Mouse (Mus musculus): Measurements from ENCODE around the gene Gm572. TPM values are rescaled to one million over a fixed set of nuclear protein-coding genes. Genes with fewer than 3 reads are reported as not detected.

Gene Gm572
- not detected in 2 replicates for polyA plus RNA-seq (2015; fragmentation: Nextera tagmentation; extraction: Ambion mirVana)

DNA sequence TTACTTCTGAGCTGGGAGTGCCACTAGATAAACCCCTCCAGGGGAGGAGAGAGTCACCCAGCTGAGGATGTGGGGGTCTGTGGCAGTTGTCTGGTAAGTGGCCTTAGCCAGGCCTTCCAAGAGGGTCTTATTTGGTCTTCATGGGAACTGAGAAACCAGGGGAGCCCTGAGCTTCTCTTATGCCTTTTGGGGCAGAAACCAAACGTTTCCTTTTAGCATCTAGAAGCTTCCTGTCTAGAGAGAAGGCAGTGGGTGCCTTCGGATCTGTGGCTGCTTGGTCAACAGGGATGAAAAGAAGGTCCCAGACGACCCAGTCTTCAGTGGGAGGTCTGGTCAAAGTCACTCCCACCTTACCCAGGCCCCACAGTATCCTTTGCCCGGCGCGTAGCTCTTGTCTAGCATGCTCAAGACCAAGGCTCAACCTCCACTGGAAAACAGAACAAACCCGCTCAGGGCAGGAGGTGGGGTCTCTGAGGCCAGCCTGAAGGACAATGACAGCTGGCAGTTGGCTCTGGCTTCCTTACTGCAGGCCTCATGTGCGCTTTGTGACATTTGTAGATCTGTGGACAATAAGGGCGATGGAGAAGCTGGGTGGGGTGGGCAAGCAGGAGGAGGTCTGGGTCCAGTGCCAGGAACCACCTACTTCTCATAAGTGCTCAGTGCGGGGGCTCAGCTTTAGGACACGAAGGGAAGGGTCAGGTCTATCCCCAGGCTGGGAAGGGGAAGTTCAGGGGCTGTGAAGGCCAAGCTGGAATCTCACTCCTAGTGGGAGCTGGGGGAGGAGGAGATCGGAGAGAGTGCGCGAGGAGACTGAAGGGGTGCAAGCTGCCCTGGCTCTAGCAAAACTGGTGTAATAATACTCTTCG lies at the start of gene Gm572:
Gm572 (plus strand) TSS at position 27 of the 866 bp plus-strand sequence.
- no peak within 1 kb of the TSS for H3K27ac ChIP-seq (ENCODE audit: low read length)
- no peaks in the 10 kb centered on the region for H3K36me3 ChIP-seq (ENCODE audit: control insufficient read depth, insufficient read depth, low read length)
- WGBS: 70% methylated on average over 15 of the region's 15 CpGs
- H3K4me2 ChIP-seq (ENCODE audit: low read length): peak within 1 kb of the TSS; percentile 41
- H3K27me3 ChIP-seq (ENCODE audit: control insufficient read depth, insufficient read depth, low read depth, low read length): no peaks in the 10 kb centered on the region; the same call in 1 of the 2 replicates
- H3K4me1 ChIP-seq (ENCODE audit: control insufficient read depth, insufficient read depth, low read length): no peaks in the 10 kb centered on the region
- H3K9ac ChIP-seq (ENCODE audit: low read depth, low read length): no peak within 1 kb of the TSS
- H3K4me3 ChIP-seq (ENCODE audit: low read depth, low read length): no peak within 1 kb of the TSS
- no peaks in the 10 kb centered on the region for H3K9me3 ChIP-seq (replicated peaks; ENCODE audit: control insufficient read depth, low read length, poor library complexity, severe bottlenecking)
- ATAC-seq: no peak

DNA sequence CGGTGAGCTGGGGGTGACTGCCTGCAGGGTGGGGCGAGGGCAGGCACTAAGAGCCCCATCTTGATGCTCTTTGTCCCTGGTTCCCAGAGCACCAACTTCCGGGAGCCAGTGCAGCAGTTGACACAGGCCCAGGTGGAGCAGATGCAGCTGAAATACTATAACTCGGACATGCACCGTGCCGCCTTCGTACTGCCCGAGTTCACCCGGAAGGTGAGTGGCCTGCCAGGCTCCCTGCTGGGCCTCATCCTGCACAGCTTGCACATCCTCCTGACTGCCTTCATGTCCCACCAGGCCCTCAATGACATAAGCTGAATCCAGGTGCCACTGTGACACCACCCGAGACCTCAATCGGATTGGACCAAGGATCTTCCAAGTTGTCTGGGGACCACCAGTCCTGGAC lies 49.1 kb upstream of the Gm572 start:
- WGBS: 95% methylated on average over 11 of the region's 11 CpGs
- no peak for ATAC-seq

DNA sequence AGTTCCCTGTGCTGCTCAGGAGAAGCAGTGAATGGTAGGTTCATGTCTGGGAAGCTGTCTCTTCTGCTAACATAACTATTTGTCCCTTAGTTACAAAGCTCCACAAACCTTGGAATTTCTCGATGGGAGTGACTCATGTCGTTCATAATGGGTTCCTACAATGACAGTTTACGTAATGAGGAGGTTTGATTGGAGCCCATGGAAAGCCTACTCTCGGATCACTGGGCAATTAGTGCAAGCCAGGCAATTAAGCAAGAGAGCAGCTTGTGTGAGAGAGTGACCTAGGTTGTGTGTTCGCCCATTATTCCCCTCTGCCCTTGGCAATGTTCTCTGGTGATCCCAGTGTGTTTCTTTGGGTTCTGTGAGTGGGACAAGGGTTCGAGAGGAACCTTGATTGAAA lies 47.2 kb upstream of the Gm572 start:
- no peaks in the 10 kb centered on the region for H3K9me3 ChIP-seq (replicated peaks; ENCODE audit: control insufficient read depth, low read length, poor library complexity, severe bottlenecking)
- no peak for ATAC-seq
- H3K27me3 ChIP-seq (ENCODE audit: control insufficient read depth, insufficient read depth, low read depth, low read length): no peaks in the 10 kb centered on the region
- 86% methylated on average over 6 of the region's 6 CpGs for WGBS
- H3K4me3 ChIP-seq (ENCODE audit: low read depth, low read length): no peak overlapping the region
- H3K36me3 ChIP-seq (ENCODE audit: control insufficient read depth, insufficient read depth, low read length): peaks cover 13% of the 10 kb centered on the region
- H3K9ac ChIP-seq (ENCODE audit: low read depth, low read length): no peak overlapping the region
- peaks cover 12% of the 10 kb centered on the region for H3K4me1 ChIP-seq (ENCODE audit: control insufficient read depth, insufficient read depth, low read length)
- no peak overlapping the region for H3K4me2 ChIP-seq (ENCODE audit: low read length)
- no peak overlapping the region for H3K27ac ChIP-seq (ENCODE audit: low read length)

More for the DNA sequence above, 49.1 kb upstream of the Gm572 start:
- no peak overlapping the region for H3K4me2 ChIP-seq (ENCODE audit: low read length)
- peaks cover 16% of the 10 kb centered on the region for H3K4me1 ChIP-seq (ENCODE audit: control insufficient read depth, insufficient read depth, low read length)
- no peak overlapping the region for H3K4me3 ChIP-seq (ENCODE audit: low read depth, low read length)
- H3K36me3 ChIP-seq (ENCODE audit: control insufficient read depth, insufficient read depth, low read length): peaks cover 13% of the 10 kb centered on the region
- no peaks in the 10 kb centered on the region for H3K9me3 ChIP-seq (replicated peaks; ENCODE audit: control insufficient read depth, low read length, poor library complexity, severe bottlenecking)
- H3K9ac ChIP-seq (ENCODE audit: low read depth, low read length): no peak overlapping the region
- no peak overlapping the region for H3K27ac ChIP-seq (ENCODE audit: low read length)
- no peaks in the 10 kb centered on the region for H3K27me3 ChIP-seq (ENCODE audit: control insufficient read depth, insufficient read depth, low read depth, low read length)

DNA sequence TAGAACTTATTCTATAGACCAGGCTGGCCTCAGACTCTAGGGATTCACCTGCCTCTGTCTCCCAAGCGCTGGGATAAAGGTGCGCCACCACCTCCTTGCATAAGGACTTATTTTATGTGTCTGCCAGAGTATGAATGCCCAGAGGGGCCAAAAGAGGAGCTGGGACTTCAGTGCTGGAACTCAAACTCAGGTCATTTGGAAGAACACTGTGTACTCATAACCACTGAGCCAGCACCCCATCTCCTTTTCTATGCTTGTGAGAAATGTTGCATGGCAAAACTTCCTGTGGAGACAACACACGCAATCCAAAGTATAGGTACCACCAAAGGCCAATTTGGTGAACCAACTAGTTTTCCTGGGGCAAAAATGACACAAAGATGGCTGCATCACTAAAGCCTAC lies 46.4 kb upstream of the Gm572 start:
- Histone ChIP-seq H3K4me1 (ENCODE audit: control insufficient read depth, insufficient read depth, low read length) (peaks cover 12% of the 10 kb centered on the region), H3K9ac (ENCODE audit: low read depth, low read length) (no peak overlapping the region), H3K27ac (ENCODE audit: low read length) (no peak overlapping the region), H3K9me3 (replicated peaks; ENCODE audit: control insufficient read depth, low read length, poor library complexity, severe bottlenecking) (no peaks in the 10 kb centered on the region), H3K4me2 (ENCODE audit: low read length) (no peak overlapping the region), H3K36me3 (ENCODE audit: control insufficient read depth, insufficient read depth, low read length) (peaks cover 13% of the 10 kb centered on the region), H3K27me3 (ENCODE audit: control insufficient read depth, insufficient read depth, low read depth, low read length) (no peaks in the 10 kb centered on the region), H3K4me3 (ENCODE audit: low read depth, low read length) (no peak overlapping the region)
- no peak for ATAC-seq
- WGBS: 97% methylated on average over 3 of the region's 3 CpGs

DNA sequence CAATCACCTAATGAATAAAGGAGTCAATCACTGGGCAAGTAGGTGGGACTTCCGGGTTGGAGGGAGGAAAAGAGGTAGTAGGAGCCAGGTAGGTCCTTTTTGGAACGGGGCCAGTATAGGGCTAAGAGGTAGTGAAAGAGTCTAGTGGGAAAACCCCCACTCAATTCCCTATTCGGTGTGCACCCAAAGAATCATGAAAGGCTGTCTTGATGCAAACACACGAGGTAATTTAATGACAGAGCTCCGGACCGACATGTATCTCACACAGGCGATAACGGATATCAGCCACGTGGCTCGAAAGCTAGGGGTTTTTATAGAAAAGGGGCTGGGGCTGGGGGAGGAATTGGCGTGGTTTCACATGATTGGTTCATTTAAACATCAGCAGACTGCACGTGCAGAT lies 44.3 kb upstream of the Gm572 start:
- H3K36me3 ChIP-seq (ENCODE audit: control insufficient read depth, insufficient read depth, low read length): peaks cover 13% of the 10 kb centered on the region
- H3K4me1 ChIP-seq (ENCODE audit: control insufficient read depth, insufficient read depth, low read length): no peaks in the 10 kb centered on the region
- no peaks in the 10 kb centered on the region for H3K9me3 ChIP-seq (replicated peaks; ENCODE audit: control insufficient read depth, low read length, poor library complexity, severe bottlenecking)
- no peak overlapping the region for H3K4me3 ChIP-seq (ENCODE audit: low read depth, low read length)
- ATAC-seq: no peak
- 93% methylated on average over 12 of the region's 12 CpGs for WGBS
- no peak overlapping the region for H3K27ac ChIP-seq (ENCODE audit: low read length)
- no peak overlapping the region for H3K9ac ChIP-seq (ENCODE audit: low read depth, low read length)
- no peak overlapping the region for H3K4me2 ChIP-seq (ENCODE audit: low read length)
- no peaks in the 10 kb centered on the region for H3K27me3 ChIP-seq (ENCODE audit: control insufficient read depth, insufficient read depth, low read depth, low read length)

DNA sequence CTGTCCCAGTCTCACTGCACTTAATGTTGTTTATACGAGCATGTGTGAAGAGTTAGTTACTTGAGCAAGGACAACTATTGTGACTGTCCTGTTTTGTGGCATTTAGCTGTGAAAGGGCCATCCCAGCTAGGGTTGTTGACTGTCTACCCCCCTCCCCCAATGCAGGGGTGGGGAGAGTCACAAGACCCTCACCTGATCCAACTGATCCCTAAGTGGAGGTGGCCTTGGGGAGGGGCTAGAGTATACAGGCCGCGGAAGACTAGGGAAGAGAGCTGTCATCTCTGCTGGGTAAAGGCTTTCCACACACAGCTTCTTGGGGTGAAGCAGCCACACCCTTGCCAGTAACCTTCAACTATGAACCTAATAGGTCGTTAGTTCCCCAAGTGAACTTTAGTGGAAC lies 42.8 kb upstream of the Gm572 start:
- Histone ChIP-seq H3K4me2 (ENCODE audit: low read length) (no peak overlapping the region), H3K36me3 (ENCODE audit: control insufficient read depth, insufficient read depth, low read length) (peaks cover 4% of the 10 kb centered on the region), H3K9ac (ENCODE audit: low read depth, low read length) (no peak overlapping the region), H3K4me3 (ENCODE audit: low read depth, low read length) (no peak overlapping the region), H3K27me3 (ENCODE audit: control insufficient read depth, insufficient read depth, low read depth, low read length) (no peaks in the 10 kb centered on the region), H3K27ac (ENCODE audit: low read length) (no peak overlapping the region), H3K9me3 (replicated peaks; ENCODE audit: control insufficient read depth, low read length, poor library complexity, severe bottlenecking) (no peaks in the 10 kb centered on the region), H3K4me1 (ENCODE audit: control insufficient read depth, insufficient read depth, low read length) (no peaks in the 10 kb centered on the region)
- WGBS: 94% methylated on average over 4 of the region's 4 CpGs
- no peak for ATAC-seq

- WGBS: 91% methylated on average over 4 of the region's 4 CpGs
- Histone ChIP-seq H3K9ac (ENCODE audit: low read depth, low read length) (no peak overlapping the region), H3K4me1 (ENCODE audit: control insufficient read depth, insufficient read depth, low read length) (no peaks in the 10 kb centered on the region), H3K27me3 (ENCODE audit: control insufficient read depth, insufficient read depth, low read depth, low read length) (no peaks in the 10 kb centered on the region), H3K9me3 (replicated peaks; ENCODE audit: control insufficient read depth, low read length, poor library complexity, severe bottlenecking) (no peaks in the 10 kb centered on the region), H3K27ac (ENCODE audit: low read length) (no peak overlapping the region), H3K4me3 (ENCODE audit: low read depth, low read length) (no peak overlapping the region), H3K36me3 (ENCODE audit: control insufficient read depth, insufficient read depth, low read length) (no peaks in the 10 kb centered on the region; the same call in 1 of the 2 replicates), H3K4me2 (ENCODE audit: low read length) (no peak overlapping the region)
- no peak for ATAC-seq
Observed at GRCm38 (mm10) chr4:148601871-148602270, 41.2 kb upstream of the Gm572 start.

DNA sequence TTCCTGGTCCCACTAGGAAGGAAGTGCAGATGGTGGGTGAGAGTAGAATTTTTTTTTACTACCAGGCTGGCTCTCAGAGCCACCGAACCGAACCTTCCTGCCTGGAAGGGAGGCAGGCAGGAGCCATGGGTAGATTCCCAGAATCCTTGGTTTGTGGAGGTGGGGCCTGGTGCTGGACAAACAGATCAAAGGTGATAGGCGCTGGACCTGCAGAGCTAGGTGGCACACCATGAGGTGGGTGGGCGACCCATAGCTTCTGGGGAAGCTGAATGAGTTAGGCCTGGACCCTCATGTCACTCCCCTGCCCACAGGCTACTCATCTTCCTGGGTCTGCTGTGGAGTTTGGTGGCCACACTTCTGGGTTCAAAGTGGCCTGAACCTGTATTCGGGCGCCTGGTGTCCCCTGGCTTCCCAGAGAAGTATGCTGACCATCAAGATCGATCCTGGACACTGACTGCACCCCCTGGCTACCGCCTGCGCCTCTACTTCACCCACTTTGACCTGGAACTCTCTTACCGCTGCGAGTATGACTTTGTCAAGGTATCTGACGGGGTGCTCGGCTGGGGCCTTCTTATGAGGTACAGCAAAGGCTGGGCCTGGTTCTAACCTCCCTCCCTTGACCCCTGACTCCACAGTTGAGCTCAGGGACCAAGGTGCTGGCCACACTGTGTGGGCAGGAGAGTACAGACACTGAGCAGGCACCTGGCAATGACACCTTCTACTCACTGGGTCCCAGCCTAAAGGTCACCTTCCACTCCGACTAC lies 40.6 kb upstream of the Gm572 start, which contains the start of gene Masp2:
Masp2 (plus strand) TSS at position 198 of the 764 bp plus-strand sequence.
- no peak within 1 kb of the TSS for H3K4me2 ChIP-seq (ENCODE audit: low read length)
- H3K9ac ChIP-seq (ENCODE audit: low read depth, low read length): no peak within 1 kb of the TSS
- no peaks in the 10 kb centered on the region for H3K36me3 ChIP-seq (ENCODE audit: control insufficient read depth, insufficient read depth, low read length)
- no peak within 1 kb of the TSS for H3K4me3 ChIP-seq (ENCODE audit: low read depth, low read length)
- ATAC-seq: no peak
- H3K27ac ChIP-seq (ENCODE audit: low read length): no peak within 1 kb of the TSS
- no peaks in the 10 kb centered on the region for H3K27me3 ChIP-seq (ENCODE audit: control insufficient read depth, insufficient read depth, low read depth, low read length)
- H3K9me3 ChIP-seq (replicated peaks; ENCODE audit: control insufficient read depth, low read length, poor library complexity, severe bottlenecking): no peaks in the 10 kb centered on the region
- no peaks in the 10 kb centered on the region for H3K4me1 ChIP-seq (ENCODE audit: control insufficient read depth, insufficient read depth, low read length)
- WGBS: 88% methylated on average over 14 of the region's 14 CpGs

Measured in midbrain, embryonic 16.5 days (tissue).